Mouse (Mus musculus): ENCODE measurements at regions not wholly inside any gene's neighbourhood (a gene's known extent, or its start where the extent isn't known, plus 50 kb on each side); places are given as distances from the start of the nearest gene placed in this dataset.

DNA sequence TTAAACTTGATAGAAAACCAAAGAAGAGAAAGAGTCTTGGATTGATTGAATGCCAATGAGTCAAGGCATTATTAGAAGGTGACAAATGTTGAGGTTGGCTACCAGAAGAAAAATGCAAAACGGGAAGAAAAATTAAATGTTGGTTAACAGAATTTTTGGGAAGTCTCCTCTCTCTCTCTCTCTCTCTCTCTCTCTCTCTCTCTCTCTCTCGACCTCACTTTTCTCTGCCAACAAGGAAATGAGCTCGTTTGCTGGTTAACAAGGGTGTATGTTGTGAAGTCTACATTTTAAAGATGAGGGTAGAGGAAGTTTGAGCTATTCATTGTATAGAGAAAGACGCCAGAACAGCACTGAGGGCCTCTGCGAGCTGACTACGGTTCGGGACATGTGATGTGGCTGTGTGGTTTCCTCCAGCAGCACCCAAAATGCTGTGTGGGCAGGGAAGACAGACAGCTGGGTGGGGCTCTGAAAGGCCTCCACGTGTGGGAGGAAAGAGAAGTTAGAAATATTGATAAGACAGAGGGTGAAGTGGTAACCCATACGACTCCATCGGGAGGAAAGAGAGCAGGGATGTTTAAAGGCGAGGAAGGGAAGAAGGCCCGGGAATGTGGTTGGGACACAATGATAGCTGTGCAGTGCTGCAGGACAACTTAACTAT lies 64.5 kb upstream of the Tank start:
- TF ChIP-seq CTCF (IDR thresholded peaks at IDR 0.05; ENCODE audit: low read depth), result no peak
- TF ChIP-seq EP300 (IDR thresholded peaks at IDR 0.05; ENCODE audit: low read depth), result no peak
